Mouse (Mus musculus) hindbrain, embryonic 15.5 days (tissue): ENCODE data around the gene Mthfd1. TPM values are rescaled to one million over a fixed set of nuclear protein-coding genes. Genes with fewer than 3 reads are reported as not detected.

Experiments used
- ATAC-seq: fragments of 200-750 bp; cut with Nextera tagmentation; 2 replicates; pipeline ENCODE4 v1.8.0; 2017; ENCODE audit warnings: low read depth, moderate number of reproducible peaks, moderate TSS enrichment; ENCODE audit not compliant: low FRiP score
- H3K27ac ChIP-seq: fragments of 300-500 bp; sonication (generic); replicated peaks from 2 replicates; pipeline ENCODE4 v1.5.1; 2015; ENCODE audit warnings: mild to moderate bottlenecking, inconsistent platforms
- H3K27me3 ChIP-seq: fragments of 300-500 bp; sonication (generic); 2 replicates; pipeline ENCODE4 v1.6.1; 2015; ENCODE audit warnings: control low read depth, inconsistent platforms
- H3K36me3 ChIP-seq: fragments of 300-500 bp; sonication (generic); 2 replicates; pipeline ENCODE4 v1.6.1; 2015; ENCODE audit warnings: control low read depth, inconsistent platforms
- H3K4me1 ChIP-seq: fragments of 300-500 bp; sonication (generic); replicated peaks from 2 replicates; pipeline ENCODE4 v1.6.1; 2015; ENCODE audit warnings: control low read depth, inconsistent platforms
- H3K4me2 ChIP-seq: fragments of 300-500 bp; sonication (generic); 2 replicates; pipeline ENCODE4 v1.6.1; 2015; ENCODE audit warnings: moderate library complexity, mild to moderate bottlenecking, inconsistent platforms
- H3K4me3 ChIP-seq: fragments of 300-500 bp; sonication (generic); 2 replicates; pipeline ENCODE4 v1.5.1; 2015; ENCODE audit warnings: mild to moderate bottlenecking, inconsistent platforms
- H3K9ac ChIP-seq: fragments of 300-500 bp; sonication (generic); 2 replicates; pipeline ENCODE4 v1.6.1; 2015; ENCODE audit warnings: inconsistent platforms
- H3K9me3 ChIP-seq: fragments of 300-500 bp; sonication (generic); 2 replicates; pipeline ENCODE4 v1.6.1; 2016; ENCODE audit warnings: control low read depth, inconsistent platforms
- WGBS: fragments of 180-500 bp; shearing (Covaris S2); methylation state at CpG from one replicate; pipeline ENCODE4 v1.1.7; 2015; 5-methylcytosine and 5-hydroxymethylcytosine counted together
- polyA plus RNA-seq: library from polyadenylated mRNA; unstranded; fragments of >200 nt; fragmentation: Nextera tagmentation; extraction: Ambion mirVana; gene quantifications from 2 replicates; pipeline ENCODE4 v1.2.1, GENCODE M21; 2015

The Mthfd1 gene
- polyA plus RNA-seq, 1 experiment from 2014 or later = 33.1 TPM

DNA sequence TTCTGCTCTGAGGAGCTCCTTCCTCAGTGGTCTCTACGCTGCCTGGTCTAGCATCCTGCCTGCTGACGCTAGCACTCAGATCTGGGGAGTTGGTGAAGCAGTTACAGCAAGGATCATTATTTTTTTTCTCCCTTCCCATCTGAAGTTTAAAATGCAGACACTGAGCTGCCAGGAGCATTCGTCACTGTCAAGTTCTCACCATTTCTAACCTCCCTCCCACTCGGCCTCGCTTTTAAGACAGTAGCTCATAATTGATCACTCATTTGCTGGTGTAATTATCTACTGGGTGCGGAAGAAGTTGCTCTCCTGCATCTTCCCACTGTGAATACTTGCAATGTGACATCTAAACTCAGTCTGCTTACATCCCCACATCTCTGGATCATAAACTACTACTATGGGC lies 30.3 kb downstream of the Mthfd1 start:
- Histone ChIP-seq H3K36me3 (peaks cover 10% of the 10 kb centered on the region), H3K4me3 (no peak overlapping the region), H3K4me1 (peaks cover 8% of the 10 kb centered on the region), H3K27ac (no peak overlapping the region; the same call in 1 of the 2 replicates), H3K9me3 (no peaks in the 10 kb centered on the region), H3K4me2 (no peak overlapping the region), H3K27me3 (no peaks in the 10 kb centered on the region), H3K9ac (no peak overlapping the region)
- no peak for ATAC-seq
- WGBS = 57% methylated on average over 6 of the region's 6 CpGs

DNA sequence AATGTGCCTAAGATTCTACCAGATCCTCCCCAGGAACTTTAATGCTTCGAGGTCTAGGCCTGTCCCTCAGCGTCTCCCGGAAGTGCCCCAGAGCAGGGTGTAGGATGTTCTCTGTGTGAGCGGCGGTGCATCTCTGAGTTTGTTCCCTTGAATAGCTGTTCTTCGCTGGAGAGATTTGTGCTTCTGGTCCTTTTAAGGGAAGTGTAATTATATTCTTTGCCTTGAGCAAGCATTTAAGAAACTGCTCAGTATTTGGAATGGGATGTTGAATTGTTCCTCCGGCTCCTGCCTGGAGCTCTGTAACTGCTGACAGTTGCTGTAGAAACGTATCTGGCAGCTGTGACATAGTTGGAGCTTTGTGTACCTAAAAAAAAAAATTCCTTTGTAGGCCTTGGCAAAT lies 32.9 kb downstream of the Mthfd1 start:
- Histone ChIP-seq H3K36me3 (peaks cover 23% of the 10 kb centered on the region), H3K4me3 (no peak overlapping the region), H3K27me3 (no peaks in the 10 kb centered on the region), H3K9me3 (no peaks in the 10 kb centered on the region), H3K4me2 (no peak overlapping the region), H3K9ac (no peak overlapping the region), H3K4me1 (peaks cover 8% of the 10 kb centered on the region), H3K27ac (peak overlapping the region; percentile 66)
- 26% methylated on average over 8 of the region's 8 CpGs for WGBS
- no peak for ATAC-seq

DNA sequence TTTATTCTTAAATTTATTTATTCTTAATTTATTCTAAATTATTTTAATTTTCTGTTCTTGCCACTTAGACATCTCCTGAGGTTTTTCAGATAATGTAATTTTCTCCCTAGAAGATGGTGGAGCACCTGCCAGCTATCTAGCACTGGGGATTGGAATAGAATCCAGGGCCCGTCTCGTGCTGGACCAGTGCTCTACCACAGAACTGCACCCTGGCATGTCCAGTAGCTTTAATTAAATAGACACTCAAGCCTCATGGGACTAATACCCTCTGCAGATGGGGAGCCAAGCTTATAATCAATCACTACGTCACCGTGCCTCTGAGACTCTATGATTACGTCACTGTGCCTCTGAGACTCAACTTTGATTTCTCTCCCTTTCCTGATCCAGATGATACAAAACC lies 33.4 kb downstream of the Mthfd1 start:
- no peak overlapping the region for H3K9ac ChIP-seq
- H3K4me2 ChIP-seq = no peak overlapping the region
- peak; percentile 71 for ATAC-seq
- peaks cover 20% of the 10 kb centered on the region for H3K36me3 ChIP-seq
- H3K27ac ChIP-seq = peak overlapping the region; percentile 51
- WGBS = 26% methylated on average over 5 of the region's 5 CpGs
- H3K4me3 ChIP-seq = no peak overlapping the region
- H3K4me1 ChIP-seq = peaks cover 8% of the 10 kb centered on the region
- no peaks in the 10 kb centered on the region for H3K9me3 ChIP-seq
- no peaks in the 10 kb centered on the region for H3K27me3 ChIP-seq

GRCm38 (mm10) chr12:76289428-76289827 lies 34.3 kb downstream of the Mthfd1 start:
- no peak overlapping the region for H3K27ac ChIP-seq
- no peak for ATAC-seq

DNA sequence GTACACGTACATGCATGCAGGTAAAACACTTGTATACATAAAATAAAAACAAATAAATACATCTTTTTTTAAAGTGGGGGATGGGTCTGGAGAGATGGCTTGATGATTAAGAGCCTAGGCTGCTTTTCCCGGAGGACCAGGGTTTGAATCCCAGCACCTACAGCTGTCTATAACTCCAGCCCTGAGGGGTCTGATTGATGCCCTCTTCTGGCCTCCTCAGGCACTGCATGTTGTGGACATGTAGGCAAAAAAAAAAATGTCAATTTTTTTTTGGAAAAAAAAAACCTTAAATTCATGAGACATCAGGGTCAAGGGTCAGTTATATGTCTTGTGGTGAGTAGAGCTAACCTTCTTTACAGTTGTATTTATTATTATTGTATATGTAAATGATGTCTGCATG lies 35.2 kb downstream of the Mthfd1 start:
- Histone ChIP-seq H3K4me3 (no peak overlapping the region), H3K27me3 (no peaks in the 10 kb centered on the region), H3K9ac (no peak overlapping the region), H3K36me3 (peaks cover 20% of the 10 kb centered on the region), H3K4me2 (no peak overlapping the region), H3K4me1 (peaks cover 8% of the 10 kb centered on the region), H3K9me3 (no peaks in the 10 kb centered on the region), H3K27ac (no peak overlapping the region)
- ATAC-seq = no peak
- WGBS = 92% methylated on average over 2 of the region's 2 CpGs

More at GRCm38 (mm10) chr12:76289428-76289827, 34.3 kb downstream of the Mthfd1 start:
- 94% methylated on average over 12 of the region's 12 CpGs for WGBS
- H3K27me3 ChIP-seq = no peaks in the 10 kb centered on the region
- no peak overlapping the region for H3K4me2 ChIP-seq
- peaks cover 20% of the 10 kb centered on the region for H3K36me3 ChIP-seq
- H3K9ac ChIP-seq = no peak overlapping the region
- no peaks in the 10 kb centered on the region for H3K9me3 ChIP-seq
- H3K4me1 ChIP-seq = peaks cover 8% of the 10 kb centered on the region
- no peak overlapping the region for H3K4me3 ChIP-seq

- H3K36me3 ChIP-seq = peaks cover 28% of the 10 kb centered on the region
- no peak for ATAC-seq
- no peak overlapping the region for H3K4me3 ChIP-seq
- H3K4me1 ChIP-seq = no peaks in the 10 kb centered on the region
- H3K9ac ChIP-seq = no peak overlapping the region
- no peaks in the 10 kb centered on the region for H3K27me3 ChIP-seq
- 66% methylated on average over 7 of the region's 7 CpGs for WGBS
- no peak overlapping the region for H3K4me2 ChIP-seq
- H3K27ac ChIP-seq = no peak overlapping the region
- H3K9me3 ChIP-seq = no peaks in the 10 kb centered on the region
Measured at GRCm38 (mm10) chr12:76293192-76293591, 38.1 kb downstream of the Mthfd1 start.

GRCm38 (mm10) chr12:76297830-76298229 lies 42.7 kb downstream of the Mthfd1 start:
- no peaks in the 10 kb centered on the region for H3K27me3 ChIP-seq
- H3K9ac ChIP-seq = no peak overlapping the region
- H3K9me3 ChIP-seq = no peaks in the 10 kb centered on the region
- H3K4me3 ChIP-seq = no peak overlapping the region
- WGBS = 76% methylated on average over 5 of the region's 5 CpGs
- H3K4me1 ChIP-seq = no peaks in the 10 kb centered on the region
- H3K27ac ChIP-seq = no peak overlapping the region
- H3K36me3 ChIP-seq = peaks cover 18% of the 10 kb centered on the region
- ATAC-seq = no peak
- H3K4me2 ChIP-seq = no peak overlapping the region

DNA sequence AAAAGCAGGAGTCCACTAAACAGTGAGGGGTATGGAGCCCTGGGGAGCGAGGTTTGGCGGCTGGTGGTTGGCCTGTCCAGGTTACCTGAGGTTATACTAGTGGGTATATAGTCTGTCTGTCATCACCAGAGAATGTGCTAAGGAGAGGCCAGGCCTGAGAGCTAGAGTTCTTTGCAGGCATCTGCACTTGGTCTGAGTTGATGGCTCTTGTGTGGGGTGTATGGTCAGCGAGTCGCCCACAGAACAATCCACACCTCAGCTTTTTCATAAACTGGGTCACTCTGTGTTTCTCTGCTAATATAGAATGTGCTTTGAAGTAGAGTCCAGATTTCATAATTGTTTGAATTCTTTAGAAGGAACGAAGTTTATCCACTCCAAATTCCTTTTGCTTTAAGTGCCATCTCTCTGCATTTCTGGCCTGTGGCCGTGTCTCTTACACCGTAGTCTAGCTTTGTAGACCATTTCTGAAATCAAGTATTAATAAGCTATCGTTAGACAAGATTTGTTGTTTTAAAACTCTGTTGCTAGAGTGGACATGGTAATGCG lies 44.3 kb downstream of the Mthfd1 start:
- H3K9me3 ChIP-seq = no peaks in the 10 kb centered on the region
- H3K36me3 ChIP-seq = peaks cover 18% of the 10 kb centered on the region

GRCm38 (mm10) chr12:76300367-76300766 lies 45.3 kb downstream of the Mthfd1 start:
- ATAC-seq = 0 out of 2 replicates have a peak, but pooled peaks have one; percentile 38
- H3K4me3 ChIP-seq = no peak overlapping the region
- no peak overlapping the region for H3K9ac ChIP-seq
- H3K9me3 ChIP-seq = no peaks in the 10 kb centered on the region
- 90% methylated on average over 10 of the region's 10 CpGs for WGBS
- peaks cover 7% of the 10 kb centered on the region; the same call in 1 of the 2 replicates for H3K4me1 ChIP-seq
- H3K36me3 ChIP-seq = peaks cover 21% of the 10 kb centered on the region
- no peak overlapping the region for H3K4me2 ChIP-seq
- H3K27ac ChIP-seq = no peak overlapping the region
- H3K27me3 ChIP-seq = no peaks in the 10 kb centered on the region

More for the DNA sequence above, 44.3 kb downstream of the Mthfd1 start:
- Histone ChIP-seq H3K4me1 (peaks cover 7% of the 10 kb centered on the region; the same call in 1 of the 2 replicates), H3K4me2 (no peak overlapping the region), H3K27me3 (no peaks in the 10 kb centered on the region), H3K4me3 (no peak overlapping the region), H3K27ac (no peak overlapping the region), H3K9ac (no peak overlapping the region)
- WGBS = 96% methylated on average over 9 of the region's 9 CpGs
- no peak for ATAC-seq

DNA sequence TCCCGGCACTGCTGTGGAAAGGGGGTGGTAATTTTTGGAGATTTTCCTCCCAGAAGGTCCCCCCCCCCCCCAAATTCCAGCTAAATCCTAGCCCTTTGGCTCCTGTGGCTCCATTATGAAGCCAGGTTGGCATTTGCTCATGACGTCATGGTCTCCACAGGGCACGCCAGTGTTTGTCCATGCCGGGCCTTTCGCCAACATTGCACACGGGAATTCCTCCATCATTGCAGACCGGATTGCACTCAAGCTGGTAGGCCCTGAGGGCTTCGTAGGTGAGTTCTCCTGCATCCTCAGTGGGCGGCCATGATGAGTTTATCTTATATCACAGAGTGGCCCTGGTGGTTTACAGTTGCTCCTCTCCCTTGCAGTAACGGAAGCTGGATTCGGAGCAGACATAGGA lies 48.4 kb downstream of the Mthfd1 start:
- Histone ChIP-seq H3K4me3 (no peak overlapping the region), H3K9me3 (no peaks in the 10 kb centered on the region), H3K27ac (0 out of 2 replicates have a peak overlapping the region, but pooled peaks have one; percentile 22), H3K4me1 (peaks cover 10% of the 10 kb centered on the region; the same call in 1 of the 2 replicates), H3K4me2 (no peak overlapping the region), H3K36me3 (peaks cover 11% of the 10 kb centered on the region), H3K9ac (no peak overlapping the region), H3K27me3 (no peaks in the 10 kb centered on the region)
- ATAC-seq = no peak
- WGBS = 86% methylated on average over 11 of the region's 11 CpGs

- Histone ChIP-seq H3K9me3 (no peaks in the 10 kb centered on the region), H3K4me2 (no peak overlapping the region), H3K27ac (0 out of 2 replicates have a peak overlapping the region, but pooled peaks have one; percentile 22), H3K36me3 (peaks cover 7% of the 10 kb centered on the region), H3K4me1 (peaks cover 10% of the 10 kb centered on the region; the same call in 1 of the 2 replicates), H3K9ac (no peak overlapping the region), H3K27me3 (no peaks in the 10 kb centered on the region), H3K4me3 (no peak overlapping the region)
- ATAC-seq = no peak
- WGBS = 52% methylated on average over 4 of the region's 4 CpGs
Measured at GRCm38 (mm10) chr12:76304199-76304598, 49.1 kb downstream of the Mthfd1 start.

GRCm38 (mm10) chr12:76305107-76305506 lies 50.0 kb downstream of the Mthfd1 start:
- Histone ChIP-seq H3K9me3 (no peaks in the 10 kb centered on the region), H3K27me3 (no peaks in the 10 kb centered on the region), H3K9ac (no peak overlapping the region), H3K27ac (no peak overlapping the region), H3K4me1 (peaks cover 10% of the 10 kb centered on the region; the same call in 1 of the 2 replicates), H3K4me3 (no peak overlapping the region), H3K36me3 (0 out of 2 replicates have a peak, but pooled peaks cover 3% of the 10 kb centered on the region), H3K4me2 (no peak overlapping the region)
- WGBS = 94% methylated on average over 8 of the region's 8 CpGs
- ATAC-seq = no peak
